Mouse (Mus musculus) cerebellum, adult (tissue): ENCODE results near the gene Als2cl.

Experiments used
- ATAC-seq: cut with Nextera tagmentation; 2 replicates; pipeline ENCODE4 v1.9.2; 2017; ENCODE audit warnings: mild to moderate bottlenecking, moderate library complexity, mixed read lengths; ENCODE audit not compliant: insufficient number of reproducible peaks, low FRiP score, low TSS enrichment

Gene Als2cl

GRCm38 (mm10) chr9:110909371-110909967, 29.8 kb downstream of the Als2cl start:
- ATAC-seq, result no peak

- no peak for ATAC-seq
These were observed 35.1 kb downstream of the Als2cl start for GRCm38 (mm10) chr9:110914631-110915236.

- no peak for ATAC-seq
These were observed 35.8 kb downstream of the Als2cl start for GRCm38 (mm10) chr9:110915466-110915865.

- no peak for ATAC-seq
These were observed 37.1 kb downstream of the Als2cl start, which contains the start of gene Fam240a for GRCm38 (mm10) chr9:110916786-110917185. Fam240a (minus strand) TSS chr9:110916861.

- ATAC-seq, result no peak
These were observed 41.2 kb downstream of the Als2cl start for GRCm38 (mm10) chr9:110920665-110921419.

GRCm38 (mm10) chr9:110922759-110923158, 43.1 kb downstream of the Als2cl start:
- ATAC-seq, result no peak

GRCm38 (mm10) chr9:110931573-110931972, 51.9 kb downstream of the Als2cl start:
- no peak for ATAC-seq

GRCm38 (mm10) chr9:110933850-110934437, 54.3 kb downstream of the Als2cl start:
- ATAC-seq, result no peak

GRCm38 (mm10) chr9:110935941-110936340, 56.3 kb downstream of the Als2cl start:
- no peak for ATAC-seq

- ATAC-seq, result no peak
These were observed 58.1 kb downstream of the Als2cl start for GRCm38 (mm10) chr9:110937506-110938490.

GRCm38 (mm10) chr9:110944265-110944664, 64.6 kb downstream of the Als2cl start:
- ATAC-seq, result no peak

- no peak for ATAC-seq
These were observed 65.7 kb downstream of the Als2cl start for GRCm38 (mm10) chr9:110945343-110945742.

GRCm38 (mm10) chr9:110945926-110946325, 66.3 kb downstream of the Als2cl start, which contains the start of gene Tdgf1:
Tdgf1 (minus strand) TSS chr9:110946158.
- no peak for ATAC-seq

- no peak for ATAC-seq
These were observed 66.9 kb downstream of the Als2cl start for GRCm38 (mm10) chr9:110946548-110947044.

GRCm38 (mm10) chr9:110947261-110947661, 67.6 kb downstream of the Als2cl start:
- ATAC-seq, result no peak

- no peak for ATAC-seq
These were observed 68.2 kb downstream of the Als2cl start for GRCm38 (mm10) chr9:110947900-110948299.

- no peak for ATAC-seq
These were observed 69.2 kb downstream of the Als2cl start for GRCm38 (mm10) chr9:110948813-110949310.

GRCm38 (mm10) chr9:110950109-110950508, 70.4 kb downstream of the Als2cl start:
- ATAC-seq, result no peak
